Mouse (Mus musculus) forebrain, embryonic 15.5 days (tissue): ENCODE data around the gene Rcan1. TPM values are rescaled to one million over a fixed set of nuclear protein-coding genes. Genes with fewer than 3 reads are reported as not detected.
A peak's percentile ranks its signal among the peaks of the same experiment; 100 is the strongest.

Experiments used
- ATAC-seq: fragments of 200-750 bp; cut with Nextera tagmentation; replicated peaks from 2 replicates; pipeline ENCODE4 v1.8.0; 2017; ENCODE audit warnings: mild to moderate bottlenecking, moderate TSS enrichment, moderate library complexity
- H3K27ac ChIP-seq: fragments of 300-500 bp; sonication (generic); replicated peaks from 2 replicates; pipeline ENCODE4 v1.5.1; 2015; ENCODE audit warnings: mild to moderate bottlenecking, inconsistent platforms
- H3K27me3 ChIP-seq: fragments of 300-500 bp; sonication (generic); 2 replicates; pipeline ENCODE4 v1.6.1; 2015; ENCODE audit warnings: inconsistent platforms
- H3K36me3 ChIP-seq: fragments of 300-500 bp; sonication (generic); 2 replicates; pipeline ENCODE4 v1.6.1; 2015; ENCODE audit warnings: mild to moderate bottlenecking, inconsistent platforms
- H3K4me1 ChIP-seq: fragments of 300-500 bp; sonication (generic); 2 replicates; pipeline ENCODE4 v1.6.1; 2015; ENCODE audit warnings: inconsistent platforms
- H3K4me2 ChIP-seq: fragments of 300-500 bp; sonication (generic); replicated peaks from 2 replicates; pipeline ENCODE4 v1.6.1; 2015; ENCODE audit warnings: mild to moderate bottlenecking, inconsistent platforms
- H3K4me3 ChIP-seq: fragments of 300-500 bp; sonication (generic); 2 replicates; pipeline ENCODE4 v1.5.1; 2015; ENCODE audit warnings: mild to moderate bottlenecking, inconsistent platforms
- H3K9ac ChIP-seq: fragments of 300-500 bp; sonication (generic); replicated peaks from 2 replicates; pipeline ENCODE4 v1.6.1; 2015; ENCODE audit warnings: mild to moderate bottlenecking, inconsistent platforms
- H3K9me3 ChIP-seq: fragments of 300-500 bp; sonication (generic); 2 replicates; pipeline ENCODE4 v1.6.1; 2016; ENCODE audit warnings: inconsistent platforms
- WGBS: fragments of 180-500 bp; shearing (Covaris S2); methylation state at CpG from one replicate; pipeline ENCODE4 v1.1.7; 2015; ENCODE audit warnings: mixed read lengths; 5-methylcytosine and 5-hydroxymethylcytosine counted together
- polyA plus RNA-seq: library from polyadenylated mRNA; unstranded; fragments of >200 nt; fragmentation: Nextera tagmentation; extraction: Ambion mirVana; gene quantifications from 2 replicates; pipeline ENCODE4 v1.2.1, GENCODE M21; 2015

The Rcan1 gene
- polyA plus RNA-seq, 1 experiment from 2014 or later, result 52.8 TPM

DNA sequence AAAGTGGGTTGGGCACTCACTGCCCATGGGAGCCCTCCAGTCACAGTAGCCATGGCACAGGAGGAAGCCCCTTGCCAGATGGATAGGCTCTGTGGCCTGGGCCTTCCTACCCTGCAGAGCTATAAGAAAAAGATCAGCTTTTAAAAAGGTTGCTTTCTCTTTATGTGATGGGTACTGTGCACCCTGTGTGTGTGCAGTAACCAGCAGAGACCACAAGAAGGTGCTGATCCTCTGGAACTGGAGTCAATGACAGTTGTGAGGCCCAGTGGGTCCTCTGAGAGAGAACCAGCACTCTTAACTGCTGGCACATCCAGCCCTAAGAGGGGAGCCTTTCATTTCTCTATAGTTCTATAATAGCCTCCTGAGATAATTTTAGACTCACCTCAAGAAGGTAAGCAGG is 87.3 kb downstream of the Rcan1 start:
- no peak overlapping the region for H3K27ac ChIP-seq
- H3K9ac ChIP-seq, result no peak overlapping the region
- H3K4me2 ChIP-seq, result no peak overlapping the region
- no peak overlapping the region for H3K4me3 ChIP-seq
- H3K27me3 ChIP-seq, result no peaks in the 10 kb centered on the region
- H3K4me1 ChIP-seq, result 0 out of 2 replicates have a peak, but pooled peaks cover 3% of the 10 kb centered on the region
- H3K36me3 ChIP-seq, result no peaks in the 10 kb centered on the region
- H3K9me3 ChIP-seq, result no peaks in the 10 kb centered on the region
- no peak for ATAC-seq

- Histone ChIP-seq H3K27ac (no peak overlapping the region), H3K4me2 (no peak overlapping the region), H3K4me1 (0 out of 2 replicates have a peak, but pooled peaks cover 3% of the 10 kb centered on the region), H3K27me3 (no peaks in the 10 kb centered on the region), H3K9ac (no peak overlapping the region), H3K9me3 (no peaks in the 10 kb centered on the region), H3K4me3 (no peak overlapping the region), H3K36me3 (no peaks in the 10 kb centered on the region)
- 33% methylated on average over 6 of the region's 6 CpGs for WGBS
- ATAC-seq, result peak; percentile 77
These were observed 88.2 kb downstream of the Rcan1 start for GRCm38 (mm10) chr16:92382508-92382907.

DNA sequence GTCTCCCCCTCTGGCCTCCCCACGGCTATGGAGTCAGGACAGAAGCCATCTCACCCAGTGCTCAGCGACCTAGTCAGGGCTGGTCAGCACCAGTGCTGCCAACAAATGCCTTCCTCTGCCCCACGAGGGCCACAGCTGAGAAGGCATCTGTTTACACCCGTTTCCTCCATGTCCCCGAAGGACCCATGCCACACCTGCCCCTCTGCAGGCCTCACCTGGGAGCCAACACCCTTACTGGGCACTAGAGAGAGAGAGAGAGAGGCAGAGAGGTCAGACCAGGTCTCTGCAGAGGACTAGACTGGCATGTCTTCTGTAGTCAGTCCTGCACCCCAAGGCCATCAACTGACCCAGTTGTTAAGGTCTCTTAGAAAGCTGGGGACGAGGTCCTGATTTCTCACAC is 89.6 kb downstream of the Rcan1 start:
- Histone ChIP-seq H3K4me2 (no peak overlapping the region), H3K27me3 (no peaks in the 10 kb centered on the region), H3K4me1 (0 out of 2 replicates have a peak, but pooled peaks cover 3% of the 10 kb centered on the region), H3K9ac (no peak overlapping the region), H3K36me3 (no peaks in the 10 kb centered on the region), H3K4me3 (no peak overlapping the region), H3K27ac (no peak overlapping the region), H3K9me3 (no peaks in the 10 kb centered on the region)
- 84% methylated on average over 6 of the region's 6 CpGs for WGBS
- ATAC-seq, result no peak

DNA sequence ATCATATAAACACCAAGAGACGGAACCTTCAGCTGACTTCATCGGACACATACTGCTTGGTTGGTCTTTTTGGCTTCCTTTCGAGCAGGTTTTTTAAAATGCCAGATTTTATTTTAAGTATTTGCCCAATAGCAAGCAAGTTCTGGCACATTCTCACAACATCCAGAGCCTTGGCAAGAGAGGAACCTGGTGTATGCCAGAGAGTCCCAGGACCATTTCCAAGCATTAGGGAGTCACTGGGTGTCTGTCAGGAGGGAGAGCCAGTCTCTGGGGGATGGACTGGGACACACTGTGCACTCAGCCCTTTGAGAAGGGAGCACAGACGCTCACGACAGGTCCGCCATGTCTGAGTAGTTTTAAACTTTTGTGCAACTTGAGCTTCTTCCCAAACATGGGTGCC is 93.7 kb downstream of the Rcan1 start:
- ATAC-seq, result no peak
- Histone ChIP-seq H3K27ac (no peak overlapping the region), H3K4me1 (no peaks in the 10 kb centered on the region), H3K9ac (no peak overlapping the region), H3K4me2 (no peak overlapping the region), H3K9me3 (no peaks in the 10 kb centered on the region), H3K36me3 (no peaks in the 10 kb centered on the region), H3K4me3 (no peak overlapping the region), H3K27me3 (no peaks in the 10 kb centered on the region)
- 76% methylated on average over 6 of the region's 6 CpGs for WGBS

DNA sequence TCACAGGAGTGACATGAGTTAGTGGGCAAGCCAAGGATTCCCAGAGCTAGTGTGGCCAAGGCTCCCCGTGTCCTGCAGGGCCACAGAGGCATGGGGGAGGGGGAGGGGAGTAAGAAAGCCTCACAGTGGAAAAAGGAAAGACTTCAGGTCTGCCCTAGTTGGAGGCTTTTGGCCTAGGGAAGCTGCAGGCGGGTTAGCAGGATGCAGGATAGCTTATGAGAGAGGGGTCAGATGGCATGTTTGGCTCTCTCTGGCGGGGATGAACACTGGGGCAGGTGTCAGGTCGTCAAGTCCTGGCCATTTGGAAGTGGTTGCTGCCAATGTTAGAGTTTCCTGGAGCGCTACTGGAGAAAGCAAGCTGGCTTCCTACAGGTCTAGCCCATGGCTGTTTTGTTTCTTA is 99.0 kb downstream of the Rcan1 start:
- 58% methylated on average over 5 of the region's 5 CpGs for WGBS

DNA sequence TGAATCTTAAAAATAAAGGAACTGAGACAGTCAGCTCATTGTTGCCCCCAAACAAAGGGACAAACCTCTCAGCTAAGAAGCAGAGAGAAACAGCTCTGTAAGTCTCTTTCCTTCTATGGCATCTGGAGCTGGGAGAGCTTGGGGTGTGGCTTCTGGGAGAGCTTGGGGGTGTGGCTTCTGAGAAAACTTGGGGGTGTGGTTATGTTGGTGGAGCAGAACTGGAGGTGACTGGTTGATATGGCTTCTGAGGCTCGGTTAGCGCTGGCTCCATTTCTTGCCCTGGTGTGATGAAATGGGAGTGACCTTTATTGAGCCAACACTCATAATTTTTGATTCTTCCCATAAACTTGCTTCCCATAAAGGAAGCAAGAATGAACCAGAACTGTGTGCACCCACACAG is 101.4 kb downstream of the Rcan1 start:
- H3K27ac ChIP-seq, result no peak overlapping the region
- H3K36me3 ChIP-seq, result no peaks in the 10 kb centered on the region
- no peaks in the 10 kb centered on the region for H3K27me3 ChIP-seq
- WGBS, result 51% methylated on average over 2 of the region's 2 CpGs
- ATAC-seq, result no peak
- H3K9ac ChIP-seq, result no peak overlapping the region
- no peaks in the 10 kb centered on the region for H3K9me3 ChIP-seq
- no peak overlapping the region for H3K4me2 ChIP-seq
- peaks cover 3% of the 10 kb centered on the region; the same call in 1 of the 2 replicates for H3K4me1 ChIP-seq
- no peak overlapping the region for H3K4me3 ChIP-seq

More for the DNA sequence above, 99.0 kb downstream of the Rcan1 start:
- no peak overlapping the region for H3K4me2 ChIP-seq
- H3K36me3 ChIP-seq, result no peaks in the 10 kb centered on the region
- H3K9ac ChIP-seq, result no peak overlapping the region
- no peak overlapping the region for H3K27ac ChIP-seq
- H3K4me3 ChIP-seq, result no peak overlapping the region
- no peaks in the 10 kb centered on the region for H3K9me3 ChIP-seq
- no peak for ATAC-seq
- peaks cover 3% of the 10 kb centered on the region; the same call in 1 of the 2 replicates for H3K4me1 ChIP-seq
- no peaks in the 10 kb centered on the region for H3K27me3 ChIP-seq

DNA sequence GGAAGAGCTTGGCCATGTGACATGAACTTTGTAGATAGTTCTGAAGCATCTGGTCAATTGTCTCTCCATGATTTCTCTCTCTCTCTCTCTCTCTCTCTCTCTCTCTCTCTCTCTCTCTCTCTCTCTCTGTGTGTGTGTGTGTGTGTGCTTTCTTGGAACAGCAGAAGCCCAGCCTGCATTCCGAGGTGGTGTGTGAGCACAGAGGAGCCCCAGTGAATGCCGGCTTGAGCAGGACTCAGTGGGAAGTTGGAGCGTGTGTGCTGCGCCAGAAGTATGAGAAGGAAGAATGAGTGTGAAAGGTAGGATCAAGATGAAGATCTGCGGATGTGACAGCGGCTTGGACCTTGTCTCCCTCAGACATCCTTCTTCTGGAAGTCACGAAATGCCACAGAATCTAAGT is 105.2 kb downstream of the Rcan1 start:
- Histone ChIP-seq H3K9ac (no peak overlapping the region), H3K9me3 (no peaks in the 10 kb centered on the region), H3K27me3 (no peaks in the 10 kb centered on the region), H3K36me3 (no peaks in the 10 kb centered on the region), H3K27ac (no peak overlapping the region), H3K4me2 (no peak overlapping the region), H3K4me1 (no peaks in the 10 kb centered on the region), H3K4me3 (no peak overlapping the region)
- WGBS, result 42% methylated on average over 7 of the region's 7 CpGs
- no peak for ATAC-seq

- no peaks in the 10 kb centered on the region for H3K27me3 ChIP-seq
- H3K4me3 ChIP-seq, result no peak overlapping the region
- no peak for ATAC-seq
- H3K4me1 ChIP-seq, result 0 out of 2 replicates have a peak, but pooled peaks cover 3% of the 10 kb centered on the region
- no peaks in the 10 kb centered on the region for H3K36me3 ChIP-seq
- no peak overlapping the region for H3K9ac ChIP-seq
- H3K27ac ChIP-seq, result no peak overlapping the region
- no peak overlapping the region for H3K4me2 ChIP-seq
- 70% methylated on average over 7 of the region's 7 CpGs for WGBS
- no peaks in the 10 kb centered on the region for H3K9me3 ChIP-seq
These were observed 110.0 kb downstream of the Rcan1 start for GRCm38 (mm10) chr16:92360711-92361110.

- H3K4me1 ChIP-seq, result 0 out of 2 replicates have a peak, but pooled peaks cover 3% of the 10 kb centered on the region
- no peaks in the 10 kb centered on the region for H3K9me3 ChIP-seq
- H3K4me2 ChIP-seq, result no peak within 1 kb of the TSS
- WGBS, result 68% methylated on average over 9 of the region's 9 CpGs
- no peaks in the 10 kb centered on the region for H3K36me3 ChIP-seq
- H3K9ac ChIP-seq, result no peak within 1 kb of the TSS
- no peak for ATAC-seq
- H3K27me3 ChIP-seq, result no peaks in the 10 kb centered on the region
- no peak within 1 kb of the TSS for H3K27ac ChIP-seq
- H3K4me3 ChIP-seq, result no peak within 1 kb of the TSS
These were observed 111.4 kb downstream of the Rcan1 start, which contains the start of gene Kcne1 for GRCm38 (mm10) chr16:92359229-92359628. Gene Kcne1, minus strand, starts transcription at chr16:92359468.

DNA sequence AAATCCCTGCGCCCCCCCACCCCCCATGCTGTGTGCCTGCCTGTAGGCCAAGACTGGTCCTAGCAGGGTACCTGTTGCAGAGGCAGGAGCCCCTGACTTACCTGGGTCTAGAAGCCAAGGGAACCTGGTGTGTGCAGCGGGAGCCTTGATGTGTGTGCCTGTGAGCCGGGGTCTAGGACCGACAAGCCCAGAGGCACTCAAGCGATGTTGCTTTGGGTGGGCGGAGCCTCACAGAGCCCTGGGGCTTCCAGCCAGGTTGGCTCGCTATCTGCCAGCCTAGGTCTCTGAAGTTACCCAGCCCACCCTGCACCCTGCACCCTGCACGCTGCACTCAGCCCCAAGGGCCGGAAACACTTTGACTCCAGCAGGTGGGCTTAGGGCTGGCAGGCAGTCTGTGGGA is 111.9 kb downstream of the Rcan1 start:
- H3K9me3 ChIP-seq, result no peaks in the 10 kb centered on the region
- 0 out of 2 replicates have a peak, but pooled peaks cover 3% of the 10 kb centered on the region for H3K4me1 ChIP-seq
- no peak overlapping the region for H3K4me2 ChIP-seq
- H3K36me3 ChIP-seq, result no peaks in the 10 kb centered on the region
- H3K4me3 ChIP-seq, result no peak overlapping the region
- ATAC-seq, result 0 out of 2 replicates have a peak, but pooled peaks have one; percentile 43
- H3K27ac ChIP-seq, result no peak overlapping the region
- no peaks in the 10 kb centered on the region for H3K27me3 ChIP-seq
- WGBS, result 21% methylated on average over 9 of the region's 9 CpGs
- no peak overlapping the region for H3K9ac ChIP-seq

DNA sequence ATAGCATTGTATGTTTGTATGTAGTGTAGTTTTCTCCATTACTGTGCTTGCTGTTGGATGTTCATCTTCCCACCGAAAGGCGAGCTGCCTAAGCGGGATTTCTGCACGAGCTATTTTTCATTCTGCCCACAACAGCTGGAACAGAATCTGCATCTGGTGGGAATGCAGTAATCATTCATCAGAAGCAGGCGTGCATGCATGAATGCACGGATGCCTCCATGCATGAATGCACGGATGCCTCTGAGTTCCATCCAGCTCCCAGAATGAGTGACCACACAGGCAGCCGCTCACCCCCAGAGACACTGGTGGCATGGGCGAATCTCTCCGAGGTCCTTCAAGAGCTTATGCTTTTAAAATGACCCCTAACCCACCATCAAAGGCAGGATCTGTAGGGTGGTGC is 113.1 kb downstream of the Rcan1 start:
- no peaks in the 10 kb centered on the region for H3K9me3 ChIP-seq
- no peaks in the 10 kb centered on the region for H3K36me3 ChIP-seq
- 34% methylated on average over 10 of the region's 10 CpGs for WGBS
- no peak overlapping the region for H3K27ac ChIP-seq
- H3K4me2 ChIP-seq, result no peak overlapping the region
- H3K9ac ChIP-seq, result no peak overlapping the region
- no peak for ATAC-seq
- no peak overlapping the region for H3K4me3 ChIP-seq
- H3K4me1 ChIP-seq, result 0 out of 2 replicates have a peak, but pooled peaks cover 3% of the 10 kb centered on the region
- H3K27me3 ChIP-seq, result no peaks in the 10 kb centered on the region

GRCm38 (mm10) chr16:92357023-92357422 is 113.6 kb downstream of the Rcan1 start:
- Histone ChIP-seq H3K27me3 (no peaks in the 10 kb centered on the region), H3K9me3 (no peaks in the 10 kb centered on the region), H3K4me1 (0 out of 2 replicates have a peak, but pooled peaks cover 3% of the 10 kb centered on the region), H3K9ac (no peak overlapping the region), H3K4me2 (no peak overlapping the region), H3K36me3 (no peaks in the 10 kb centered on the region), H3K4me3 (no peak overlapping the region), H3K27ac (no peak overlapping the region)
- 69% methylated on average over 9 of the region's 9 CpGs for WGBS
- ATAC-seq, result no peak

DNA sequence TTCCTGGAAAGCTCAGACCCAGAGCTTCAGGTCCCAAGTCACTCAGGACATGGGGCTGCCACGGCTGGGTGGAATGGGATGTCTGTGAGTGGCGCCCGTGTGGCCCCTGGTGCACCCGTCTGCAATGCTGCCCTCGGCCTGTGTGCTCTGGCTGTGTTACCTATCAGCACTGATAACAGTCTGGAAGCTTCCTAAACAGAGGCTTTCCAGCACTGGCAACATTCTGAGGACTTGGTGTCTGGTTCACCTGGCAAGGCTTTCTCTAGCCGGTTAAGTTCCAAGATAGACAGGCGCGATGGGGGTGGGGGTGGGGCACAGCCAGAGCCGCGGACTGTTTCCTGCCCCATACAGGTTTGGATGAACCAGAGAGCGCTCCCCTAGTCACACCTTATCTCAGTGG is 114.7 kb downstream of the Rcan1 start:
- Histone ChIP-seq H3K4me3 (no peak overlapping the region), H3K9me3 (no peaks in the 10 kb centered on the region), H3K27ac (no peak overlapping the region), H3K9ac (no peak overlapping the region), H3K4me1 (0 out of 2 replicates have a peak, but pooled peaks cover 3% of the 10 kb centered on the region), H3K27me3 (no peaks in the 10 kb centered on the region), H3K36me3 (no peaks in the 10 kb centered on the region), H3K4me2 (no peak overlapping the region)
- 81% methylated on average over 11 of the region's 11 CpGs for WGBS
- no peak for ATAC-seq
